Mouse (Mus musculus) brain, embryonic 14.5 days (tissue): Measurements from ENCODE around the gene Depdc5. TPM values are rescaled to one million over a fixed set of nuclear protein-coding genes. Genes with fewer than 3 reads are reported as not detected.

Experiments used
- DNase-seq: peaks from one replicate; pipeline ENCODE4 v3.0.0-alpha.2; 2011; ENCODE audit warnings: low read depth
- CTCF ChIP-seq: fragments of 200-500 bp; IDR thresholded peaks from 2 replicates; pipeline ENCODE4 v1.5.1; 2012; ENCODE audit warnings: inconsistent platforms, mild to moderate bottlenecking, moderate library complexity, borderline replicate concordance; ENCODE audit not compliant: insufficient read depth, insufficient read length; ENCODE audit errors: extremely low read depth
- POLR2A ChIP-seq: fragments of 200-500 bp; IDR thresholded peaks from 2 replicates; pipeline ENCODE4 v1.6.1; 2012; ENCODE audit warnings: mild to moderate bottlenecking, inconsistent platforms, borderline replicate concordance; ENCODE audit not compliant: poor library complexity, insufficient read depth, insufficient read length, severe bottlenecking; ENCODE audit errors: extremely low read depth
- polyA plus RNA-seq: library from polyadenylated mRNA; depleted of rRNA; stranded (reverse); fragments of >200 nt; gene quantifications from 2 replicates; pipeline ENCODE4 v1.2.3, GENCODE M21; 2012

Depdc5 gene
- polyA plus RNA-seq, 1 experiment: 48.0 TPM

DNA sequence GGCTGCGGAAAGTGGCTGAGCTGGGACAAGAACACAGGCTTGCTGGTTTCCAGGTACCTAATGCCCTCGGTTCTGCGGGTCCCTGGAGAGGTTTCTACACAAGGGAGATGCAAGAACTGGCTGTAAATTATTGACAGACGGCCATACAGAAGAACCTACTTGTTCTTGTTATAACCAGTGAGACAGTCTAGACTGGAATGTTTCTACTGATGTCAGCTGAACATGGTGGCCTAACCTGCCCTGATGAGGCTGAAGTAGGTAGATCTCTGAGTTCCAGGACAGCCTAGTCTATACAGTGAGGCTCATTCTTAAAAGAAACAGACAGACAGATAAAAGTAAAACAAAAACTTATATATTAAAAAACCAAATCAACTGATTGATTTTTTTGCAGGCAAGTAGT is 140.6 kb downstream of the Depdc5 start:
- no peak for DNase-seq
- no peak for TF ChIP-seq CTCF
- no peak for TF ChIP-seq POLR2A

DNA sequence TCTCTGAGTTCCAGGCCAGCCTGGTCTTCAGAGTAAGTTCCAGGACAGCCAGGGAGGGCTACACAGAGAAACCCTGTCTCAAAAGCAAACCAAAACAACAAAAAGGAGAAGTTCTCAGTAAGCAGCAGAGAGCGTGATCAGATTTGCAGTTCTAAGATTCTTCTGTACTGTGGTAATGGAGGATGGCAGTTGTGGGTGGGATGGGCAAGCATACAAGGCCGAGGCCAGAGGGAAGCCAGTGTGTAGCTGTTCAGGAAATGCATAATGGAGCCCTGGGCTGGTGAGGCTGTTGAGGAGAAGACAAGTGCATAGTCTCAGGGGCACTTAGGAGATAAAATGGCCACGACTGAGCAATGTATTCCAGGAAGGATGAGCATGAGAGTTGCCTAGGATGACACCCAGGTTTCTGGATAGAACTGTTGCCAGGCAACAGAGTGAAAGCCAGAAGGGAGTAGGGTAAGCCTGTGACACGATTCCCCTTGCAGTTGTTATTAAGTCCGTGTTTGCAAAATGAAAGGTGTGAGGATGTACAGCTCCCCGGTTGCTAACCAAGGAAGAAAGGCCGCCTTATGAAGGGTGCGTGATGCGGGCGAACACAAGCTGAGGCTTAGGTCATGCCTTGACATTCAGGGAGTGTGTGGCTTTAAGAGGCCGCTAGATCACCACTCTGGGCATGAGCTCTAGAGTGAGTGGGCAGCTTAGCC is 142.1 kb downstream of the Depdc5 start:
- DNase-seq: peak; percentile 67
- no peak for TF ChIP-seq POLR2A
- TF ChIP-seq CTCF: no peak

DNA sequence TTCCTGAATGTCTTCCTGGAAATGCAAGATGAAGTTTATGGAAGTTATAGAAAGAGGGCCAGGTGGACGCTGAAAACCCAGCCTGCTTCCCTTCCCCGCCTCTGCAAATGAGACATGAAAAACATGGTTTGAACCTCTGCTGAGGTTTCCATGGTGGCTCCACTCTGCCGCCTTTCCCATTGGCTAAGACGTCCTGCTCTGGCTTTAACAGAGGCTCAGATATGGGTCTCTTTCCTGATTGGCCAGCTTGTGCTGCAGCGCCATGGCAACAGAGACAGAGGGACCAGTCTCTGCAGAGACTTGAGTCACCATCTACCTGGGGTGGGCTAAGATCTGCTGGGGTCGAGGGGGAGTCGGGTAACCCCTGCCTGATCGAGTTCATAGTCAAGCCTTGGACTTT is 143.2 kb downstream of the Depdc5 start:
- TF ChIP-seq CTCF: no peak
- DNase-seq: peak; percentile 83

DNA sequence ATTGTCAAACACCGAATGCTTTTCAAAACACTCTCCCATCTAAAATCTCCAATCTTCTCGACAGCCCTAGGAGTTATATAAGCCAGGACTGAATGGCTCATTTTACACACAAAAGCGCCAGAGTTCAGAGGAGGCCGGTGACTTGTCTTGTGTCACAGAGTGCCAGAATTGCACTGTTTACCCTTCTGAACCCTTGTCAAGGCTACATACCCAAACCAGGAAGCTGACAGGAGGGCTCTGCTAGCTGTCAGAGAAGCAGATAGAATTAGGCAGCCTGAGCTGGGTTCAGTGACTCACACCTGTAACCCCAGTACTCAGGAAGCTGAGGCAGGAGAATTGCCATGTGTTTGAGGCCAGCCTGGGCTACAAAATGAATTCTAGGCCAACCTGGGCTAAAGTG is 143.9 kb downstream of the Depdc5 start:
- DNase-seq: no peak
- TF ChIP-seq POLR2A (no peak), CTCF (no peak)

DNA sequence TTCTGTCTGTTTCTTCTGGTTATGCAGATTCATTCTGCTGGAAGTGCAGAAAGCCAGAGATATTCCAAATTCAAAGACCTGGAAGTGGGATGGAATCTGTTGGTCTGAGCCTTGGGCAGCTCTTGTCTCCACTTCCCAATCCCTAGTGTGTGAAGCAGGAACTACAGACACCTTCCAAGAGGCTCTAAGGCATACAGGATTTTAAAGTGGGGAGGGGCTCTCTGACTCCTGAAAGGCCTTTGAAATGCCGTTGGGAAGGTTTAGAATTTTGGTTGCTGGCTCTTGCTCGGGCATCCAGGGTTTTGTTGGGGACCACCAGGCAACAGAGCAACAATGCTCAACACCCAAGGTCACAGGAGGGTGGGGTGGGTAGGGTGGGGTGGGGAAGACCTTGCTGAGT is 145.8 kb downstream of the Depdc5 start:
- no peak for DNase-seq
- TF ChIP-seq POLR2A: no peak

DNA sequence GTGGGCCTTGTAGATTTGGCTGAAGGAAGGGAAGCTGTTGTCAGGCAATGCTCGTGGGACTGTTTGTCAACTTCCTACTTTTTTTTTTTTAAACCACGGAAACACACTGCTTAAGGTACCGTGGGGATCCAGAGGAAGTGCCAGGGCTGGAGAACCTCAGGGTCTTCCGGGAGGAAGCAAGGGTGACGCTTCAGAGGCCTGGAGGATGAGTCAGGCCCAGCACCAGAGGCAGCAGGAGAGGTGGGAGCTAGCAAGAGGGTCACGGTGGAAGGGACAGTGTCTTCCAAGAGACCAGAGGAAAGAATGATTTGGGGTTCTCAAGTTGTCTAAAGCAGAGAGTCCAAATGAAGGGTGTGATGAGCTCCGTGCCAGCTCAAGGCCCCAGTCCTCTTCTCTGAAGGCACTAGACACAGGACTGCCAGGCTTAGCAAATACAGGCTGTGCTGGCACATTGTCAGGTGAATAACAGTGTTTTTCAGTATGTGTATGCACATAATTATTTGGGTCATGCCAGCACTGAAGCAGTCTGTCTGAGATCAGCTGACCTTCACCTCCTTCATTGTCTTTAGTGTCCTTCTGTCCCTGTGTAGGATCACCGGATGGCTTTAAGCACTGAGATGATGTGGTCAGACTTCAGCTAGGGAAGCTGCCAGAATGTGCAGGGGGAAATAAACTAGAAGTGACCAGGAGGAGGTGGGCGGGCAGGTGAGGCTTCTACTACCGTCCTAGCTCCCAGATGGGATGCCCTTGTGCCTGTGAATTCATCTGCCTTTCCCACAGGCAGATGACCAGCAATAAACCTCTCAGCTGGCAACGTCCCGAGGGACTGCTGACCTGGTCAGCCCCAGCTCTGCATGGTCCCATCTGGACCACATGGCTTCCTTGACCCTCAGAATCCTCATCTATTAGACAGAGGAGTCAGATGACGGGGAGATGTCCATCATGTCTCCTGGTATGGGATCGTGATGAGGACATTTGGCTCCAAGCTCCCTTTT is 146.6 kb downstream of the Depdc5 start:
- TF ChIP-seq CTCF (no peak), POLR2A (no peak)
- DNase-seq: no peak

DNA sequence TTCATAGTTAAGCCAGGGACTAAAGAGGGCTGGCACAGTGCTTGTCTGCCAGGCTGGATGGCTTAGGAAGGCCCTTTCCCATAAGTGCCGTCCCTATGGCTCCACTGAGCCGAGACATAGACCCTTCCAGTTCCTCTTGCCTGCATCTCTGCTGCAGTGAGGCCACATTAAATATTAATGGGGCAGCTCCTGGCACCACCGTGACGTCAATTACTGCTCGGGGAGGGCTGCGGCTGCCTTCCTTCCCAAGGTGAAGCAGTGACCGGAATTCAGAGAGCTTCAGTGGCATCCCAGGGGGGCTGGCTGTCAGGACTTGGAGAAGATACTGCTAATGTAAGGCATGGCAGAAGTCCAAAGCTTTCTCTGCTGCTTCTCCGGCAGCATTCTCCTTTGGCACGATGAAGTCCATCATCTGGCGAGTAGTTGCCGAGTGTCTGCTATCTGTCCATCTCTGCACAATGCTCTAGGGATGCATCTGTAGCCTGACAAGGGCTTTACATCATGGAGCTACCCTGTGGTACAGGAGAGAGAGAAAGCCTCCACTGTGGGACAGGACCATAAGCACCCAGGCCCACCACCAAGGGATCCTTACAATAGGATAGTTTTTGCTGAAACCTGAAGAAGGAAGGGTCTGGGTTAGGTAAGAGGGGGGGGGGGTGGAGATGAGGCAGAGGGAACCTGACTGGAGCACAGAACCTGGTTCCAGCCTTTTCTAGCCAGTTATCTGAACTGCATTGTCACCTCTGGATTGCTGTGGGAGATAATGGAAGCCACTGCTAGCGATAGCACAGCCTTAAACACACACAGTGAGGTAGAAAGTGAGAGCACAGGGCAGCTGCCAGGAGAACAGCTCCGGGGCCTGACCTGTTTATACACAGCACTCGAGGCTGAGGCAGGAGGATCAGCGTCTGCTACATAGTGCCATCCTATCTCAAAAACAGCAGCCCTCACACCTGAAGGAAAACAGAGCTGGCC is 147.9 kb downstream of the Depdc5 start:
- peak; percentile 86 for DNase-seq
- no peak for TF ChIP-seq POLR2A
- no peak for TF ChIP-seq CTCF

DNA sequence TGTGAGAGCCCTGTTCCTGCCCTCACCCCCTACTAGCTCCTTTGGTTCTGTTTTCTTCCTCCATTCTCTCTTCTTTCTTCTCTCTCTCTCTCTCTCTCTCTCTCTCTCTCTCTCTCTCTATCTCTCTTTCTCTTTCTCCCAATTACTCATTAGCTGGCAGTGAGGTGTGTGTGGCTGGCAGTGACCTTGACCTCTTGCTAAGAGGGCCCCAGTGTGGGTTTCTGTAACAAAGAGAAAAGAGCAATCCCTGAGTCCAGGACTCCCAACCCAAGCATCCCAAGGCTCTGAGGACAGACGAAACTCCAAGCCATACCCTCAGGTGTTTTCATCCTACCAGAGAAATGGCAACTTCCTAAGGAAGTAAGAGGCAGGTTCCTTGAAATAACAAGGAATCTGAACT is 150.6 kb downstream of the Depdc5 start:
- DNase-seq: no peak
- TF ChIP-seq POLR2A: no peak
- no peak for TF ChIP-seq CTCF

DNA sequence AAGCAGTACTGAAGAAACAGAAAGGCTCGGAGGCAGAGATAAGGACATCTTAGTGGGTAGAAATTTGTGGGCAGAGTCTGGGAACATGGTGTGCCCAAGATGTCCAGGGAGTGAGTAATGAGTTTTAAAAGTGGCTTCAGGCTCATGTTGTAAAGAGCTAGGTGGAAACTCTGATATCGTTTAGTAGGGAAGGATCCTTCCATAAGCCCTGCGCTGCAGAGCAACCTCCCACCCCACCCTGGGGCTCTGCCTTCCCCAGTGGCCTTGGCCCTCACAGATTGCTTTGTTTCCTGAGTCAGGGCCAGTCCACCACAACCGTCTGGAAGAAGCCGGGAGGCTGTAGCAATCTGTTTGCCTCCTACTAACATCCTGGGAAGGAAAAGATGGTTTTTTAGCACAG is 152.1 kb downstream of the Depdc5 start:
- TF ChIP-seq CTCF (no peak), POLR2A (no peak)
- DNase-seq: no peak

DNA sequence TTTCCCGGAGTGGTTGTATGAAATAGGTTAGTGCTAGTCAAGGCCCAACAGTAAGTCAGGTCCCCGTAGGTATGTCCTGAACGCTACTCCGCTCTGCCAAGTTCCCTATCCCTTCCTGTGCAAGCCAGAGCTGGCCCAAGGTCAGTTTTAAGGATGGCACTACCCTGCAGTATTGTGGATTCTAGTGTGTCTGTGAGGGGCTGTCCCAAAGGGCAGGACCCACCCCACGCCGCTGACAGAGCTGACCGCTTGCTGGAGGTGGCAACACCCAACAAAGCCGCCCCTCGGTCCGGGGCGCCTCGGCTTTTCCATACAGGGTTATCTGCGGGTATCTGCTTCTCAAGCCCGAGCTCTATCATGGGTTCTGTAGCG is 154.7 kb downstream of the Depdc5 start:
- TF ChIP-seq POLR2A (no peak), CTCF (no peak)
- DNase-seq: no peak
